Mouse (Mus musculus) CH12.LX (cell line): ENCODE measurements around the gene Elovl4.

Source experiments
- BHLHE40 ChIP-seq: IDR thresholded peaks from 2 replicates; pipeline ENCODE4 v1.6.1; 2011; ENCODE audit warnings: mild to moderate bottlenecking, low read depth, low read length, improper control_type of control experiment
- CTCF ChIP-seq, 2 experiments: IDR thresholded peaks in 1 of 2; conservative IDR thresholded peaks in 1 of 2; 2 replicates each; pipeline ENCODE4 v1.5.1; 2011 to 2012; ENCODE audit warnings: low read depth in 2 of 2, low read length in 2 of 2, improper control_type of control experiment in 1 of 2, inconsistent platforms in 1 of 2, mild to moderate bottlenecking in 1 of 2, moderate library complexity in 1 of 2
- JUND ChIP-seq: conservative IDR thresholded peaks from 2 replicates; pipeline ENCODE4 v1.6.1; 2011; ENCODE audit warnings: low read depth, low read length, improper control_type of control experiment
- POLR2A ChIP-seq: IDR thresholded peaks from 2 replicates; pipeline ENCODE4 v1.6.1; 2011; ENCODE audit warnings: low read depth, mild to moderate bottlenecking, improper control_type of control experiment, low read length
- TBP ChIP-seq: conservative IDR thresholded peaks from 2 replicates; pipeline ENCODE4 v1.6.1; 2011; ENCODE audit warnings: low read depth, low read length, improper control_type of control experiment
- USF1 ChIP-seq: IDR thresholded peaks from 2 replicates; pipeline ENCODE4 v1.6.1; 2014; ENCODE audit warnings: low read depth, mild to moderate bottlenecking, inconsistent platforms, low read length, improper control_type of control experiment
- ZKSCAN1 ChIP-seq: IDR thresholded peaks from 2 replicates; pipeline ENCODE4 v1.6.1; 2012; ENCODE audit warnings: low read depth, inconsistent platforms, low read length, improper control_type of control experiment, borderline replicate concordance

- TF ChIP-seq POLR2A (no peak), CTCF (conservative IDR thresholded peaks at IDR 0.05 in 1 of 2, IDR thresholded peaks at IDR 0.05 in 1 of 2; ENCODE audit: low read depth in 2 of 2, low read length in 2 of 2) (no peak), JUND (no peak), ZKSCAN1 (no peak), TBP (no peak), BHLHE40 (no peak), USF1 (no peak)
Measured at GRCm38 (mm10) chr9:83819188-83819587, 13.1 kb upstream of the Elovl4 start.
